Mouse (Mus musculus): ENCODE measurements around the gene March6.

DNA sequence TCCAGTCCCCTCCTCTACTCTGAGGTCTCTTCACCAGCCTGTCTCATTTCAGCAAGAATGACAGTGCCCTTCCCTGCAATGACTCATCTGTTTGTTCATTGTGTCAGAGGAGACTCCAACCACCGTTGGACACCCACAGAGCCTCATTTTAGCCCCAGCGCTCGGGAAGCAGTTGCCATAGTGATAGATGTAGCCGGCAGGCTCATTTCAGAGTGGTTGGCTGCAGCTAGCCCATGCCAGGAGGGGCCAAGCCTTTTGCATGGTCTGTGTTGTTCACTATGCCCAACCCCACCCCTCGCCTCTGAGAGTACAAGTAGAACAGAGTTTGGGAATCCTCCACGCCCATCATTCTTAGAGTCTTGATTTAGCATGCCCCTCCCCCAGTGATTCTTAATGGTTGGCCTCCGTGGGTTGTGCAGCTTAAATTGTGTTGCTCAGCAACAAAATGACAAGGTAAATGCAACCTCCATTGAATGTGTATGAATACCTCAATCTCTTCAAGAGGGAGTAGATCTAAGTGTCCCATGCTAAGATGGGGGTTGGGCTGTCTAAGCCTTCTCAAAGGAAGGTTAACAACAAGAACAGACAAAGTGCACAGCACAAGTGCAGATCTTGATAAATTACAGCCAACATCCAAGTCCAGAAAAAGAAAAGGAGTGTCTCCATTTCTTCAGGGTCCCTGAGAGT is 5.3 kb upstream of the March6 start:
- no peak for TF ChIP-seq CTCF (IDR thresholded peaks at IDR 0.05; ENCODE audit: low read depth, low read length)
- TF ChIP-seq POLR2A (IDR thresholded peaks at IDR 0.05; ENCODE audit: extremely low read depth, insufficient read depth, low read length), result no peak

Measured in liver, adult 2 months (tissue).